Mouse (Mus musculus) G1E (cell line): Measurements from ENCODE around the gene Gab1. TPM values are rescaled to one million over a fixed set of nuclear protein-coding genes. Genes with fewer than 3 reads are reported as not detected.
A peak's percentile ranks its signal among the peaks of the same experiment; 100 is the strongest.

Experiments
- ATAC-seq: 2 replicates; pipeline ENCODE4 v1.8.0; 2016; ENCODE audit warnings: mild to moderate bottlenecking; ENCODE audit not compliant: insufficient number of reproducible peaks, poor library complexity, low FRiP score, severe bottlenecking; ENCODE audit errors: extremely low read depth
- DNase-seq: peaks from one replicate; pipeline ENCODE4 v3.0.0; 2012; ENCODE audit warnings: low spot score
- H3K27me3 ChIP-seq: 2 replicates; pipeline ENCODE4 v1.6.1; 2012; ENCODE audit warnings: mild to moderate bottlenecking, low read length, inconsistent platforms; ENCODE audit not compliant: insufficient read depth
- H3K36me3 ChIP-seq: replicated peaks from 2 replicates; pipeline ENCODE3; 2012; ENCODE audit warnings: mild to moderate bottlenecking, inconsistent platforms
- H3K4me1 ChIP-seq: 2 replicates; pipeline ENCODE4 v1.6.1; 2012; ENCODE audit warnings: low read depth, low read length, inconsistent platforms, mixed read lengths; ENCODE audit not compliant: insufficient read depth
- H3K4me3 ChIP-seq: 2 replicates; pipeline ENCODE4 v1.5.1; 2012; ENCODE audit warnings: low read depth, mild to moderate bottlenecking, inconsistent platforms, low read length, moderate library complexity, mixed read lengths
- H3K9me3 ChIP-seq: replicated peaks from 2 replicates; pipeline ENCODE4 v1.6.1; 2012; ENCODE audit warnings: inconsistent platforms
- CTCF ChIP-seq: IDR thresholded peaks from 2 replicates; pipeline ENCODE4 v1.5.1; 2012; ENCODE audit warnings: low read depth, low read length, inconsistent platforms, mixed read lengths
- GATA1 ChIP-seq: IDR thresholded peaks from 2 replicates; pipeline ENCODE4 v1.6.1; 2012; ENCODE audit warnings: borderline replicate concordance, low read length, inconsistent platforms, mixed read lengths
- GATA2 ChIP-seq: IDR thresholded peaks from 2 replicates; pipeline ENCODE4 v1.6.1; 2012; ENCODE audit warnings: low read depth, low read length, inconsistent platforms, borderline replicate concordance
- POLR2AphosphoS5 ChIP-seq: IDR thresholded peaks from 2 replicates; pipeline ENCODE4 v1.6.1; 2012; ENCODE audit warnings: low read depth, low read length, inconsistent platforms; ENCODE audit not compliant: insufficient replicate concordance
- TAL1 ChIP-seq: conservative IDR thresholded peaks from 2 replicates; pipeline ENCODE4 v1.6.1; 2012; ENCODE audit warnings: low read depth, low read length, inconsistent platforms, mixed read lengths
- polyA plus RNA-seq: library from polyadenylated mRNA; stranded (reverse); fragments of >175 nt; gene quantifications from 2 replicates; pipeline ENCODE4 v1.2.3, GENCODE M21; 2012
- total RNA-seq, 2 experiments: library from RNA; stranded (forward) in 1 of 2; stranded (reverse) in 1 of 2; fragments of 200-1000 nt in 1 of 2; fragments of >200 nt in 1 of 2; fragmentation: Nextera tagmentation in 1 of 2; gene quantifications; 2 replicates each; pipeline ENCODE4 v1.2.3; 2014 to 2017

Gab1 gene
- total and polyA plus RNA-seq, 3 experiments: 2.7 to 20.8 (median 4.4) TPM

DNA sequence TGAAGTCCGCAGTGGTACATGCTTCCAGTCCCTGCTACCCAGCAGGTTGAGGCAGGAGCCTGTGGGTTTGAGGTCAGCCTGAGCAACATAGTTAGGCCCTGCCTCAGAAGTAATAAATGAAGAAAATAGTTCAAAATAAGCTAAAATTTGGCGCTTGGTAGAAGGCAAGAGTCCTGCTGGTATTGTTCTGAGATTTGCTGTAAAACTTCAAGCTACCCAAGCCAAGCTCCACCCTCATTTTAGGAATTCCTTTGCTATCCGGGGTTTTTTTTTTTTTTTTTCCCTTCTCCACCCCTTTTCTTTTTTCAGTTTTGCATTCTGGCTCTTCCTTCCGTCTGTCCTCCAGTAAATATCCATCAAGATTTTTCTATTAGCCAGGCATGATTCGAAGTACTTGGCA is 15.7 kb upstream of the Gab1 start:
- Histone ChIP-seq H3K27me3 (no peaks in the 10 kb centered on the region), H3K4me1 (peaks cover under 1% of the 10 kb centered on the region; the same call in 1 of the 2 replicates), H3K9me3 (no peaks in the 10 kb centered on the region), H3K36me3 (no peaks in the 10 kb centered on the region), H3K4me3 (no peak overlapping the region)
- DNase-seq (no peak), ATAC-seq (no peak)
- TF ChIP-seq GATA1: no peak
- no peak for TF ChIP-seq TAL1
- no peak for TF ChIP-seq GATA2
- no peak for TF ChIP-seq CTCF
- TF ChIP-seq POLR2AphosphoS5: no peak

DNA sequence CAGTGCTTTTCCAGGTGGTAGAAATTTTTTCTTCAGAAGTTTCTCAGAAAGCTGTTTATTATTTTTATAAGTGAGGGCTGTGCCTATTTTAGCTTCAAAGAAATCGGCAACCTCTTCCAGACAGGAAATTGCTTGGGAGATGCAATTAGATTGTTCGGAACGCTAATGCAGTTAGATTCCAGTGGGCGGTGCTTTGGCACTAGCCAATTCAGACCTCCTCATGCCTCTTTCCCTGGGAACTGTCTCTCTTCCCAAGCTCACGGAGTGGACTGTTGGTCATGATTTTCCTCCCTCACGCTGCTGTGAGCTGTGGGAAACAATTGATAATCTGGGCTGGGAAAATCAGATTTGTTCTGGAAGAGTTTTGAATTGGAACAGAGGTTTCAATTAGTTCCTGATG is 15.1 kb upstream of the Gab1 start:
- H3K4me3 ChIP-seq: no peak overlapping the region
- H3K9me3 ChIP-seq: no peaks in the 10 kb centered on the region
- DNase-seq: no peak
- no peak for ATAC-seq
- H3K36me3 ChIP-seq: no peaks in the 10 kb centered on the region
- H3K4me1 ChIP-seq: peaks cover 5% of the 10 kb centered on the region; the same call in 1 of the 2 replicates
- TF ChIP-seq GATA1 (no peak), CTCF (no peak), GATA2 (no peak), POLR2AphosphoS5 (no peak), TAL1 (no peak)
- H3K27me3 ChIP-seq: no peaks in the 10 kb centered on the region

DNA sequence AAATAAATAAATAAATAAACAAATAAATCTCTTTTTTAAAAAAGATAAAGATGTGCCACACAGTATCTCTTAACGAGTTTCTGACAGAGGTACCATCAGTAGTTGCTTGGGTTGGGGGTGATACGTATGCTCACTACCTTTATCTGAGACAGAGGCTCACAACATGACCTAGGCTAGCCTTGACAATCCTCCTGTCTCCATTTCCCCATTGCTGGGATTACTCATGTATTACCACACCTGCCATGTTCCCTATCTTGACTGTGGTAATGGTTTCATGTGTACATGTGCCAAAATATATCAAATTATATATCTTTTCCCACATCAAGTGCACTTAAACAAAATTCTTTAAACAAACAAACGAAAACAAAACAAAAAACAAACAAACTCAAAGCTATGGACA is 14.2 kb upstream of the Gab1 start:
- Histone ChIP-seq H3K9me3 (no peaks in the 10 kb centered on the region), H3K4me1 (peaks cover 5% of the 10 kb centered on the region; the same call in 1 of the 2 replicates), H3K4me3 (no peak overlapping the region), H3K36me3 (no peaks in the 10 kb centered on the region), H3K27me3 (no peaks in the 10 kb centered on the region)
- DNase-seq (no peak), ATAC-seq (no peak)
- TF ChIP-seq TAL1 (no peak), GATA1 (no peak), GATA2 (no peak), POLR2AphosphoS5 (no peak), CTCF (no peak)

DNA sequence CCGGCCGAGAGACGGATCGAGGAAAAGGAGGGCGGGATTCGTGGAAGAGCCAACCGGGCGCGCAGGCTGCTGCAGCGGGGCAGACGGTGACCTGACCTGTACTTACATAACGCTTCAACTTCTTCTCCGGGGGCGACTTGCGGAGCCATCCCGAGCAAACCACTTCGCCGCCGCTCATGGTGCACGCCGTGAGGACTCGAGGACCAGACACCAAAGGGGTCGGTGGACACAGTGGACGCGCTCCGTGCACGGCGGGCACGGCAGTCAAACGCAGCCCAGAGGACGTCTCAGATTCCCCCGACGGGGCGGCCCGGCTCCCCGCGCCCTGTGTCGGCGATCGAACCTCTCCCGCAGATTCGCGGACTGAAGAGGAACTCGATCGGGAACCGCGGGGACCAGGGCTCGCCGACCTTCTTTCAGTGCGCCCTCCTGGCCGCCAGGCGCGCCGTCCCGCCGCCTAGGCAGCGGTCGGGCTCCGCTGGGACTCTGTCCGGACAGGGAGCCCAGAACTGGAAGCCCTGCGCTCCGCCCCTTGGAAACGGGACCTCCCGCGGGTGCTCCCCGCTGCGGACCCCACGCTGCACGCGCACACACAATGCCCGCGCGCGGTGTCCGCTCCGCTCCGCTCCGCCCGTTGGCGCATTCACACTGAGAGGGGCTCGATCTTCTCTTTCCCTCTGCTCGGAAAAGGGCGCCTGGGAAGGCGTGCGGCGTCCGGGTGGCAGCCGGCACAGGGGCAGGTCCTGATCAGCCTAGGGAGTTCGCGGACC is 708 bp downstream of the Gab1 start:
- H3K9me3 ChIP-seq: peaks cover 18% of the 10 kb centered on the region
- TF ChIP-seq GATA1 (no peak), TAL1 (no peak), POLR2AphosphoS5 (no peak), CTCF (no peak), GATA2 (no peak)
- no peaks in the 10 kb centered on the region for H3K36me3 ChIP-seq
- no peak for ATAC-seq
- H3K4me1 ChIP-seq: peaks cover 13% of the 10 kb centered on the region
- H3K27me3 ChIP-seq: peaks cover 7% of the 10 kb centered on the region; the same call in 1 of the 2 replicates
- no peak for DNase-seq
- peak overlapping the region; percentile 80 for H3K4me3 ChIP-seq

DNA sequence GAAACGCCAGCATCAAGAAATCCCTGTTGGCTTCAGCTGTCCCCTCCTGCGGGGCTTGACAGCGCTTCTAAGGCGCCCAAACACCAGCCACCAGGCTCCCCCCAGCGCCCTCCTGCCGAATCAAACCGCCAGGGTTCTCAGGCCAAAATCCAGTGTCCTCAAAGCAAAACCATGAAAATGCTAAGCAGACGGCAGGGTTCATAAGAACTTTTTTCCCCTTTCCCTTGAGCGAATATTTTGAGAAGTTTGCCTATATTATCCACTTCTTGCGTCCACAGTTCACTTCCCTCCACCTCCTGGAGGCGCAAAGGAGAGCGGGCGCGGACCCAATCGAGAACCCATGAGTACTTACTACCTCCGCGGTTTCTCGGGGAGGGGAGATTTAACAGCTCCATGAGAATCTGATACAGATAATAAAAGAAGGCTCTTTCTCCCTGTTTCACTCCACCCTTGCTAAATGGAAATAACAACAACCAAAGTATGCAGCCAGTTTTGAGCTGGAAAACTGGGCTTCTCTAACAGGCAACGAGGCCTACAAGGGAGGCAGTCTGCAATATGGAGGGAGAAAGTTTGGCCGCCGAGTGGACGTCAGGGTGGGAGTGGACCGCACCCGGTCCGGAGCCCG is 1.4 kb downstream of the Gab1 start:
- H3K4me3 ChIP-seq: peak overlapping the region; percentile 80
- DNase-seq: no peak

DNA sequence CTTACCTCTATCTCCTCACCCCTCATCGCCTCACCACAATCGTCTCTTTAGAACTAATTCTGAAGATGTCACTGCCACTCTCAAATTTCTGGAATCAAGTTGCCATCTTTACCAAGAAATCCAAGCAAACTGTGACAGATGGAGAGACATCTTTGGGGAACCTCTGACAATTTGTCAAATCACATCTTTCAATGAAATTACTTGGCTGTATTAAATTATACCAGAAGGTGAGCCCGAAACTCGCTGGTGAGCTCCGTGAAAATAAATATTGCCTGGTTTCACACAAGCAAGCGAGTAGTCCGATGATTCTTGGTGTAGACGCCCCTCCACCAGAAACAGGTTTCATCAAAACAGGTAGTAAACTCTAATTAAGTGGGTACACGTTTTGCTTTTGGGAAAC is 2.2 kb downstream of the Gab1 start:
- no peak for TF ChIP-seq GATA1
- no peak for TF ChIP-seq POLR2AphosphoS5
- TF ChIP-seq GATA2: no peak
- TF ChIP-seq TAL1: no peak
- no peak for TF ChIP-seq CTCF

More for the DNA sequence above, 1.4 kb downstream of the Gab1 start:
- peaks cover 18% of the 10 kb centered on the region for H3K9me3 ChIP-seq
- ATAC-seq: no peak; the same call in 1 of the 2 replicates
- peaks cover 7% of the 10 kb centered on the region; the same call in 1 of the 2 replicates for H3K27me3 ChIP-seq
- no peaks in the 10 kb centered on the region for H3K36me3 ChIP-seq
- H3K4me1 ChIP-seq: peaks cover 17% of the 10 kb centered on the region
- TF ChIP-seq GATA2: no peak
- no peak for TF ChIP-seq TAL1
- TF ChIP-seq POLR2AphosphoS5: no peak
- TF ChIP-seq GATA1: no peak
- TF ChIP-seq CTCF: no peak

More for the DNA sequence above, 2.2 kb downstream of the Gab1 start:
- Histone ChIP-seq H3K4me1 (peaks cover 17% of the 10 kb centered on the region), H3K9me3 (peaks cover 18% of the 10 kb centered on the region), H3K4me3 (no peak overlapping the region; the same call in 1 of the 2 replicates), H3K27me3 (peaks cover 7% of the 10 kb centered on the region; the same call in 1 of the 2 replicates), H3K36me3 (no peaks in the 10 kb centered on the region)
- DNase-seq (no peak), ATAC-seq (no peak)
